Mouse (Mus musculus) inflammation-experienced regulatory T-cells, adult 6 months (primary cell): ENCODE measurements around the gene Grip1. TPM values are rescaled to one million over a fixed set of nuclear protein-coding genes. Genes with fewer than 3 reads are reported as not detected.

ENCODE experiments used
- ATAC-seq: one replicate; pipeline ENCODE4 v1.8.0; 2017
- polyA plus RNA-seq, 3 experiments: library from polyadenylated mRNA; unstranded; fragments of 100-300 nt; shearing (Covaris generic); gene quantifications; one replicate each; pipeline ENCODE4 v1.2.1; 2017

Grip1 gene
- polyA plus RNA-seq, 3 experiments from 2014 or later: 0.11 TPM; not detected in 2

DNA sequence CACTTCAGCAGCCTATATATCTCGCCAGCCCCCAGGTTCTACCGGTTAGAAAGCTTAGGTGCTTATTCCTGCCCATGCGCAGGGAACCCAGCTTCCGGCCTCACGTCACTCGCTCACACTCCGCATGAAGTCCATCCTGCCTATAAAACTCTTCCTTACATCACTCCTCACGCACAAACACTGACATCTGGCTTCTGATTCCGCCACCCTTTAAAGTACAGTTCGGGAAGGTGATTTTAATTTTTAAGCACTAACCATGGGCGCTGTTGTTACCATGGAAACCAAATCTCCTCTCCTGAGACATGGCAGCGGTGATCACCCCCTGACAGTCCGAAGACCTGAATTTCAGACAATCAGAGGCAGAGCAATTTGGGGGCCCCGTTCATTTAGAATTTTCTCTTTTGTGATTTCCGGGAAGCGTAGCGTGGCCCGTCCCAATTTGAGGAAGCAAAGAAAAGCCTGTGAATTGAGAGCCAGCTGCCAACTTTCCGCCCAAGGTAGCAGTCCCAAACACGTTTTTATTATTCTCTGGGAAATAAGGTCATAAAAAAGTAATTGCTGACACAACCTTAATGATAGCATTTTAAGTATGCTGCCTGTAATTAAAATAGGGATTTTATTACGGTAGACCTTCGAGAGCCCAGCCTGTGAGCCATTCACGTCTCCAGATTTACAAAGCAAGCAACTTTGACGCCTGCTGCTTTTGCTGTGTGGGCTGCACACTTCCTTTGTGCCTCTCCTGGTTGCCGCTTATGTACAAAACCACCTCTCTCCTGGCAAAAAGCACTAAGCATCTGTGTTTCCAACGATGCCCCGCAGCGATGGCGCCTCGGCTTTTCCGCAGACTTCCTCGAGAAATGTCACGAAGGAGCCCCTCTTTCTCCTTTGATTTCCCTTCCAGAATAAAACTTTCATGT is 308.1 kb downstream of the Grip1 start:
- no peak for ATAC-seq

DNA sequence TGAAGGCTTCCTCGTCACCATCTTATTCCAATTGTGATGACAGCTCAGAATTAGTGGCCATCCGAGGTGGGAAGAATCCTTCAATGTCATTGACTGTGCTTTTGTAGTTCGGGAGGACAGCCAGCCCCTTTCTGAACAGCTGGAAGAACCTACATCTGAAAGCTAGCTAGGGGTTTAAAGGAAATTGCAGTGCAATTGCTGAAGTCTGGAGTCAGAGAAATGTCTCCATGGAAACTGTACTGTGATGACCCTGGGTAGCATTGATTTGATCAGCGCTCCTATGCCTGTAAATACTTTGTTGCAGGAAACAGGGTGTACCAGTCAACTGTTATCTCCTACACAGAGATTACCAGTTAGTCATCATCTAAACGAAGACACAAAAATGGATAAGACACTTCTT is 325.2 kb downstream of the Grip1 start:
- ATAC-seq: no peak

DNA sequence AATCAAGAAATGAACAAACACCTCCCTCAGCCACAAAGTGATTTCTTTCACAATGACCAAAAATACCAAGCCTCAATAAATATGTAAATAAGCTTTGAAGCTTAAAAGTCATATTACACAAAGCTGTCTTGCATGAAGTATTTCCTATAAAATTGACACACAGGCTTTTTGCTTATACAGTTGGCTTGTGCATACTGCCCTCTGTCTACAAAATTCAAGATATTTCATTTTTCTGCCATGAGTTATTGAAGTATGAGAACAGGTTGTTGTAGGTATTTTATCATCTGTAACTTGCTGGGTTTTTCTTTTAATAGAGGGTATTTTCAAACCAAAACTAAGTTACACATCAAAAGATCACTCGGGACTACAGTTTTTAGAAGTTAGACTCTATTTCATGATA is 326.0 kb downstream of the Grip1 start:
- no peak for ATAC-seq

DNA sequence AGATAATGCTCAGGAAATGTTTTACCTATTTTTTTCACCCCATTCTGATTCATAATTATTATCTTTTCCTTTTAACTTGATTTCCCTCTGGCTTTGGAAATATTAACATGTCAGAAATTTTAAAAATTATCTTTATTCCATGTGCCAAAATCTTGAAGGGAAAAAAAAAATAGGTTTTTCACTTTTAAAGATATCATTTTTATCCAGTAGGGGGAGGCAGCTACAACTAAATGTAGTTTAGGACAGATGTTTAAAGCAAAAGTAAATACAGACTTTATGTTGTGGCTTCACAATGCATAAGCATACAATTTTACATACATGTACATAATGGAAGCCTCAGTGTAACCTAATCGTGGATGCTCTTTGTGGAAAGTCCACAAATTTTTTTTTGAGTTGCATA is 336.9 kb downstream of the Grip1 start:
- no peak for ATAC-seq

DNA sequence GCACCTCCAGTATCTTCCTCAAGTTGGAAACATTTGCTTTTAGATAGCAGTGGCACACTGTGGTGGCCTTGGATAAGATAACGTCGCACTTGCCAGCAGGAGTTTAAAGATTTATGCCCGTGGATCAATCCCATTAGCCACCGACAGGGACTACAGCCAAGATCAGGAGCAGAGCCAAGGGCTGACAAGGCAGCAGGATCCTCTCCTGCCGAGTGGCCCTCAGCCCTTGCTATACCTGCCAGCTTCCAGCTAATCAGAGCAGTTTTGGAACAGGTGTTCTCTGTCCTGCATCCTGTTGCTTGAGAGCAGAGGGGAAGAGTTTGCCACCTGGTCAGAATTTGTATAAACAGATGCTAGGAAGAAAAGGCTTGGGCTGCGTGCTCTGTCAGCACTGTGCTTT is 348.8 kb downstream of the Grip1 start:
- ATAC-seq: no peak

DNA sequence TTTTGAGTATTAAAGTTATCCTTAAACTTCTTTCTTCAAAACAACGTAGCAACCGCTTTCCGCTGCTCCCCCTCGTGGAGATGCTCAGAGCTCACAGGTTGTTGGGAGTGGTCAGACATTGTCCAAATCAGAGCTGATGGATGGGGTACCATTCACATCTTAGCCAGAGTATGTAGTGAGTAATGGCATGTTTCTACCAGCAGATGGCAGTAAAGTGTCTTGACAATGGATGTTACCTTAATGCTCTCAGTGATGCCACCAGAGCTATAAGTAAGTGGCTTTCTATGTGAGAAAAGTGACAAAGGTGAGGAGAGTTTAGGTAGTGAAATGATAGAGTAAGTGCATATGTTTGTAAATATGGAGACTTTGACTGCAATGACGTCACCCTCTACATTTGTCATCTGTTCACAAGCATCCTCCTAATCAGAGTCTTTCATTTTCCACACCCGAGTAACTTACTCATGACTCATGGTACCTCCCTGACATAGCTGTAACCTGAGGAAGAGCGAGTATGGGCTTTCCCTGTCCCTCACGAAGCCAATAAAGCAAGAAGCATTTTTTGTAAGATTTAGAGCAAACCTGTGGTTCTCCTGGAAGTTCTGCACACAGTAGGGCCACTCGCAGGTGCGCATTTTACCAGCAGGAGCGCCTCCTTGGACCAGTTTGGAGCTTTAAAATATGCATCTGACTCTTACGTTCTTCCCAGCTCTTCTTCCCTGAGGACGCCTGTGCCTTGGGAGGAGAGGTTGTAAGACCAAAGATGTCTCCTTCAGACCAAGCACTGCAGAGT is 350.2 kb downstream of the Grip1 start:
- ATAC-seq: no peak

DNA sequence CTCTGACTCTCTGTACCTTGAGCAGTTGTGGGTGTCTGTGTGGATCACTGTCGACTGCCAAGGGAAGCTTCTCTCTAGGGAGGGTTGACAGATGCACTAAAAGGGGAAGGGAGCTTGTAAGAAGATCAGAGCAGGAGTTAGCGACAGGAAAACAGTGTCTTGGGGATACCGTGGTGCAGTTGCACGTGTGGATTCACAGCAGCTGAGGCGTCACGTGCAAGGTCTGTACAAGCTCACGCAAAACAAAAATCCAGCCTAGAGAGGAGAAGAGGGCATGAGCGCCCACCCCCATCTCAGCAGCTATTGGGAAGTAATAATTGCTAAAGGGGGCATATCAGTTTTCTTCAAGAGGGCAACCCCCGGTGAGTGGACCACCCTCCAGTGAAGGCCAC is 350.8 kb downstream of the Grip1 start:
- no peak for ATAC-seq

DNA sequence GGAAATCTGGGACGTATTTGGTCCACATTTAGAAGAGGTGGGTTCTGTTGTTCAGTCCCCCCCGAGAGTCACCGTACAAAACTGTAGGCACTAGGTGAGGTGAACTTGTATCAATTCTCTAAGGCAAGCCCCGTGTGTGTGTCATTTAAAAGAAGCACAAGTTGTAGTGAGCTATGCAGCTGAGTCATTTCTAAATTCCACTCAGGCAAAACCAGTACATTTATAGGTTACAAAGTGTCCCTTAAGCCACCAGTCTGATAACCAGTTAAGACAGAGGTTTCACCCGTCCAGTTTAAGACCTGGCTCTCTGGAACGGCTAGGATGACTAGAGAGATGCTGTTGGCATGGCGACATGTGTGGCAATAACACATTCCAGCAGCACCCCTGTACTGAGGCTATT is 351.5 kb downstream of the Grip1 start:
- ATAC-seq: no peak

DNA sequence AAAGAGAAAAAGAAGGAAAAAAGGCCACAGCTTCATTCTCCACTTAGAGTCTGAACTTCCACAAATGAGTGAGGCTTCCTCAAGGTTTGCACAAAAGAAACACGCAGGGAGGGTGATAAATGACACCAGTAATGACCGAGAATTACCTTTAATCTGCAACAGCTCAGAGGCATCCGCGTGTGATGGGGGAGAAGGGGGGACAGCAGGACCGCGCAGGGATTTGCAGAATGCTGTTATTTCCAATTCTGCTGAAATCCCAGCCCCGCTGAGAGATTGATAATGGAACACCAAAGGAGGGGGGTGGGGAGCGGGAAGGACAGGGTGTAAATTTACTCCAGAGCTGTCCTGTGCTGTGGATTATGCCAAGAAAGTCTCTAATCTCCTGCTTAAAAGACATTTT is 352.5 kb downstream of the Grip1 start:
- ATAC-seq: no peak

DNA sequence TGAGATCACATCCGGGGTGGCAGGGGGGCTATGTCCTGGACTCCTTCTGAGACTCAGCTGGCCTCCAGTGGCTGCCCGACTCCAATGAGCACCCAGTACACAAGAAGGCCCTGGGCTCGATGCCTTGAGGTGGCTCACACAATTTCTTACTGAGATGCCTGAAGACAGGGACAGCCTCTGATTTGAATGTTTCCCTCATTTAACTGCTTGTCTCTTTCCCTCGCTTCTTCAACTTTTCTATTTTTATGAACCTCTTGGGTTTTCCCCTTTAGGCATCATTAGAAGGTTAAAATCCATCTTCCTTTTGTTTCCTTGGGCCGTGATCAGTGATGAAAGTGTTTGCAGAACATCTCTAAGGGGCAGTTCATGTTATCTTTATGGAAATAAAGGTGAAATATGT is 354.8 kb downstream of the Grip1 start:
- ATAC-seq: no peak

DNA sequence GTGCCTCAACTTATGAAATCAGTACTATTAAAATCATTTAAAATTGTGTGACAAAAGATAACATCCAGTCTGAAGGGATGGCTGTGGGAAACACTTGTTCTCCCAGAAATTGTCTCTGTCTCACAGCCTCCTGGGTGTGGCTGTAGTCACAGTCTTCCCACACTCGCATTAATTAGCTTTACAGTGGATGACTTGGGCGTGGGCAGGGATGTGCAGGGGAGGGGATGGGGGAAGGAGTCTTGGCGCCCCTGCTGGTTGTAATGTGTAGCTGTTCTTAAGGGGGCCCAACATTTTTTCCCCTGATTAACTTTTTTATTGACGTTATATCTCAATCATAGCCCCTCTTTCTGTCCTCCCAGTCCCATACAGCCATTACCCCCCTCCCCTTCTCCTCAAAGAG is 360.5 kb downstream of the Grip1 start:
- ATAC-seq: no peak

DNA sequence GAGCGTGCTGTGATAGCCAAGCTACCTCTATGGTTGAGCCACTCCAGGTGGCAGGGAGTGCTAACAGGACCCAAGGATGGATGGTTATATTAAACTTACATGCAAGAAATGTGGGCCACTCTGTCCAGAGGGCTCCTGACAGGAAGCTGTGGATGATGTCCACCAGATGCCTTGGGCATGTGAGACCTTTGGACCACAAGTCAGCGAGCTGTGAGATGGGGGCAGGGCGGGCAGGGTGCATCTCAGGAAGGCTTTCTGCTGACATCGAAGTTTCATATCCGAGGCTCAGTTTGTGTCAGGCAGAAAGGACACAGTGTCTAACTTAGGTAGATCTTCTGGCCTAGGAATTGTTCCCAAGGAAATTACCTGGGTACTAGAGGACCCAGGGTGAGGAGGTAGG is 362.4 kb downstream of the Grip1 start:
- no peak for ATAC-seq

DNA sequence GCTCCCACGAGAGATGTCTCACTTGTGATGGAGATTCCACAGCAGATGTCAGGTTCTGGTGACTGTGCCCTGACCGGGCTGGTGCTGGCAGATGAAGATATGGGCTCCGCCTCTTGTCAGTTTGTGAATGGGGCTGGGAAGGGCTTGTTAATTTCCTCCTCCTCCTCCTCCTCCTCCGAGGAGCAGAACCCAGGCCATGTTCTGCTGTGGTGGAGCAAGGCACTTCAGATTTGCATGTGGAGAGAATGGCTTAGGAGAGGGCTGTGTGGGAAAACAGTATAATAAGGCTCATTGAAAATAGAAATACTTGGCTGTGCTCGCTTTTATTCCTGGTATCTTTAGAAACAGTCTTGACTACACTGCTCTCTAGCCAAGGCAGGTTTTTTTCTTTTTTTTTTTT is 364.8 kb downstream of the Grip1 start:
- no peak for ATAC-seq

DNA sequence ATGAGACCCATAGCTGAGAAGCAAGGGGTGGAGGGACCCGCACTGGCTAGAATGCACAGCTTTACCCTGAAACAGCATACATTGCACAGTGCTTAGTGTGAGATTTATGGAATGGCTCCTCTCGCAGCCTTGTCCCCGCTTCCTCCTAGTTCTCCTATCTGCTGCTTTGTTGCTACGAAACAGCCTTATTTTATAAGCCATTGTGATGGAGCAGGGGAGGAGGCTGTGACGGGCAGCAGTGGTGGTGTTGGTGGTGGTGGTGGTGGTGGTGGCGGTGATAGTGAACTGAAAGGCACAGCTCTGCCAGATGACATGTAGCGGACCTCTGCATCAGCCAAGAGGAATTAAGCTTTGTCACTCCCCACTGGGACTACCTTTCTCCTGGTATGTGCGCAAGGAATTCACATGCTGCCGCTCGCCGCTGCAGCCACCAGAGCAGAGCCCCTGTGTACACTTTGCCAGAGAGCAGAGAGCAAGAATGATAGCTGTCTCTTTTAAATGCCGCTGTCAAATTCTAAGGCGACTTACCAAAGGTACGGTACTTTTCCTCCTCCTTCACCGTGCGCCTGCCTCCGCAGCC is 365.6 kb downstream of the Grip1 start:
- no peak for ATAC-seq

DNA sequence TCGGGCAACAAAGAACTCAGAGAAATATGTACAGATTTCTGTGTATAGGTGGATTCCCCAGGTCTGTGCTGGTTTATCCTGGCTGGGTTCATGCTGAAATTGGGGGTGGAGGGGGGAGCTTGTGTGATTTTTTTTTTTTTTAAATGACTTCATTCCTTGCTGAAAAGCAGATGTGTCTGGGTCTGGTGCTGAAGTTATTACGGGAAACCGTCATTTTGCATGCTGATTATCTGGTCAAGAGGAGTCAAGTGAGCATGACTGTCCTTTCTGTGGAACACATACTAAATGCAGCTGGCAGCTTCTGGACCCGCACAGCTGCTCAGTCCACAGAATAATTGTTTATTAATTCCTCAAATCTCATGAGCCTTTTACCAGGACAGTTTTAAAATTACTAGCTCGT is 366.1 kb downstream of the Grip1 start:
- no peak for ATAC-seq

DNA sequence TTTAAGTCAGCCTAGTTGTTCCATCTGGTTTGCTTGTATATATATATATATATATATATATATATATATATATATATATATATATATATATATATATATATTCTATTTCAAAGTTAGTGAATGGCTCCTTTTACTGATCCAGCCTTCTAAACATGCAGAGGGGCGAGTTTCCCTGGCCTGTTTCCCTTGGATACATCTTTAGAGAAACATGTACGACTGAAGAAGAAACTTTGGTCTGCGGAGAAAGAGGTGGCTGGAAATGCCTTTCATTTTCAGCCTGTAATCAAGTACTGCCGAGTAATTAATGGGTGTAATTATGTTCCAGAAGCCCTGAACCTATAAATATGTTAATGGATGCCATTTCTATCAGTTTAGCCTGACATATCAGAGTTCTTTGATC is 366.8 kb downstream of the Grip1 start:
- ATAC-seq: no peak

DNA sequence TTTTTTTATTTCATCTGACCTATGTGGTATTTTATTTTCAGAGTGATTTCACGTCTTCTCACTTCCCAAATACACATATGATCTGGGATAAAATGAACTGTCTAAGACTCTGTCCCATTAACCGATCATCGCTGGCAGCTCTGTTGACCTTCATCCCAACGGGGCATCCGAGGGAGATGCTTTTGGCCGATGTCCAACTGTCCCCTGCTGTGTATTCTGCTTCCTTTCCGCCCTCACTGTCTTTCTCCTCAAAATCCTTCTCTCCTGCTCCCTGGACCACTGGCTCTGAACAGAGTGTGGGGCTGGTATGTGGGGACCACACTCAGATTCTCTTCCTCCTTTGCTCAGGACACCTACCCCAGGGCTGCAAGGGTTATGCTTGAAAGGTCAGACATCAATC is 370.1 kb downstream of the Grip1 start:
- ATAC-seq: no peak

DNA sequence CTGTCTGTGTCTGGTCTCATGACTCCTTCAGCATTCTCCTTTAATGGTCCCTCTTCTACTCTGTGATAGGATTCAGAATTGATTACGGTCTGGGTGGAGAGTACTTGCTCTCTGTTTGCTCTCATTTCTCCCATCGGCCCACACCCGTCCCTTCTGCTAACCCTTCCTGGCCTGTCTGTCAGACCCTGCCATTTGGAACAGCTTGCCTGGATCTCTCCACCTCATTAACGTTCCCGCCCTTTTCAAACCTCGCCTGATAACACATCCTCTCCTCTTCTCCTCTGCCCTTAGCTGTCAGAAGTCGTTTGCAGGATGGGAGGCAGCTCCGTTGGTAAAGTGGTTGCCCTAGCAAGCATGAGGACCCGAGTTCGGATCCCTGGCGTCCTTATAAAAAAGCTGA is 370.9 kb downstream of the Grip1 start:
- no peak for ATAC-seq

DNA sequence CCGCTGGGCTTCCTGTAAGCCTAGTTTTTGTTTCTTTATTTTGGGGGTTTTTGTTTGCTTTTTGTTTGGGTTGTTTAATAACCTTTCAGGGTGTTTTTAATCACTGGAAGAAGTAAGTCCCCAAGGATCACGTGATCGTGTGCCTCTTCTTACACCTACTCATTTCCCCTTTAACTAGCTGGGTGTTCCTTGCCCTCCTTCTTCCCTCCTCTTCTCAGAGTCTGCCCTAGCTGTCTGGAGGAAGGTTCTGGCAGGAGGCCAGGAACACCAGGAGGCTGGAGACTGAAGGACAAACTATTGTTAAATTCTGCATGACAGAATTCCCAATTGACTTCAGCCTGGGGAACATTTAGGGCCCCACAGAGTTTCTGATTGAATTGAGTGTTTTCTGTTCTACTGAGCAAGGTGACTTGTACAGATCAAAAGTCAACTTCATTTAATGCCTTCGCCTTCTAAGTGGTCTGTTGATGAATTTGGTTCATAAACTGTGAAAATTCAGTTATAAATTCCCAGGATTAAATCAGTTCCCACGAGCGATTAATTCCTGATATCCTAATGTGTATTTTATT is 376.8 kb downstream of the Grip1 start:
- no peak for ATAC-seq

DNA sequence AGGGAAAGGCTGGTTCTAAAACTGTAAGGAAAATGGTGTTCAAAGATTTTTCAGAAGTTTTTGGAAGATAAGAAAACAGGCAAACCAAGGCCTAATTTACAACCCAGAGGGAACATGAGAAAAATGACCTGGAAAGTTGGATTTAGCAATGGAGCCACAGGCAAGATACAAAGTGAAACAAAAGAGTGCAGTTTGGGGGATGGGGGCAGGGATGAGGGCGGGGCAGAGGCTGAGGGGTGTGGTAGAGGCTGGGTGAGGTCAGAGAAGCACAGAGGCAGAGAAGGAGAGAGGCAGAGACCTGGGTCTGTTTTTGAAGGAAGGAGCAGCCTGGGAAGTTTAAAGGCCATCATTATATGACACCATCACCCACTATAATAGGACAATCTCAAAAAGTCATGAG is 377.5 kb downstream of the Grip1 start:
- no peak for ATAC-seq

DNA sequence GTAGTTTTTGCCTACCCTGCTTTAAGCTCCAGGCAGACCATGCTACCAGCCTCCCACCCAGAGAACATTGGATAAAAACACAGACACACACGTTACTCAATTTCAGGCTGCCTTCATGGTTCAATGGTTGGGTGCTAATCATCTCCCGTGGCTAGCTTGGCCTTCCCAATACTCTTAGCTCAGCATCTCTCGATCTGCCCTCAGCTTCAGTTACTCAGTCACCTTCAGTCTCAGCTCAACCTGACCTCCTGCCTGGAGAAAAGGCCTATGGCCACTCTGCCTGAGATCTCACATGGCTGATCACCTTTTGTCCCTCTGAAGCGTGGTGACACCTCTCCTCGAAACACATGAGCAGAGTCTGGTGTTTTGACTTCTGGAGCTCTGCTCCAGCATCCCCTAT is 379.7 kb downstream of the Grip1 start:
- ATAC-seq: no peak

DNA sequence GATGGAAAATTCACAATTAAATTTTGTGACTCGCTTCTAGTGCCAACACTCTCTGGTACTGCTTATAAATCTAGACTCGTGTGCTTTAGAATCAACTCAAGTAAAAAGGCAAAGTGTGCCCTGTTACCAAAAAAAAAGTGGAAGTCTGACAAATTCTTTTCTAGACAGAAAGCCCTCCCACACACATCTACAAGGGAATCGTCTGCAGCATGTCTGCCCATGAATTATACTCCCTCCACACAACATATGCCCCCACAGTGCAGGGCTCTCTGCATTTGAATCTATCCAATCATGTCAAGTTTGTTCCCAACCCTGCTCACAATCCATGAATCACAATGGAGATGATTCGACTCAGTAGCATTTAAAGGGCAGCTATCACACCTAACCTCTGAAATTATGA is 380.5 kb downstream of the Grip1 start:
- no peak for ATAC-seq

DNA sequence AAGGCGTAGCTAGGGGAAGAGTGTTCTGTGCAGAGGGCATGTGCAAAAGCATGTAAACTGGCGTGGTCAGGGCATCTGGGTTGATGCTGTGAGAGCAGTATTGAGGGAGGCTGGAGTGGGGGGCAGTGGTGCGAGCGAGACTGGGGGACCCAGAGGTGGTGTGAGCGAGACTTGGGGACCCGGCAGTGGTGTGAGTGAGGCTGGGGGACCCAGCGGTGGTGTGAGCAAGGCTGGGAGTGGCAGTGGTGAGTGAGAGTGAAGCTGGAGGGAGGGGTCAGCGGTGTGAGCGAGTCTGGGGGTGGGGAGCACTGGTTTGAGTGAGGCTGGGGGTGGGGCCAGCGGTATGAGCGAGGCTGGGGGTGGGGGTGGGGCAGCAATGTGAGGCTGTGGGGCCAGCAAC is 386.0 kb downstream of the Grip1 start:
- no peak for ATAC-seq
